Mouse (Mus musculus): ENCODE results near the gene Gm28870.
"Not testable (repeated sequence)": the region's sequence is repeated elsewhere in the genome, so short reads cannot be mapped to it uniquely, and the experiment has no call there.

Gene Gm28870

GRCm38 (mm10) chrY:50096976-50097375 is at the start of gene Gm28870:
Gm28870 (plus strand) TSS chrY:50097276.
- not testable (repeated sequence) for DNase-seq

Data from kidney, postnatal 10 days (tissue).